Mouse (Mus musculus) erythroid progenitor cell, adult 5-6 weeks (primary cell): ENCODE measurements around the gene Lax1. TPM values are rescaled to one million over a fixed set of nuclear protein-coding genes. Genes with fewer than 3 reads are reported as not detected.

Experiments used
- ATAC-seq: replicated peaks from 2 replicates; pipeline ENCODE4 v1.8.0; 2016; ENCODE audit warnings: moderate number of reproducible peaks, mild to moderate bottlenecking, moderate TSS enrichment, inconsistent platforms; ENCODE audit not compliant: poor library complexity, low FRiP score, severe bottlenecking
- total RNA-seq, 2 experiments: library from RNA; stranded (forward) in 1 of 2; stranded (reverse) in 1 of 2; fragments of 150-400 nt in 1 of 2; fragments of 186-747, 209-891 nt in 1 of 2; gene quantifications; 2 replicates each; pipeline versions ENCODE4 v1.2.3 to v1.2.4; 2015 to 2017; ENCODE audit warnings: low replicate concordance in 2 of 2

Lax1 gene
- total RNA-seq, 2 experiments from 2014 or later: 1.8 TPM; not detected in 1

DNA sequence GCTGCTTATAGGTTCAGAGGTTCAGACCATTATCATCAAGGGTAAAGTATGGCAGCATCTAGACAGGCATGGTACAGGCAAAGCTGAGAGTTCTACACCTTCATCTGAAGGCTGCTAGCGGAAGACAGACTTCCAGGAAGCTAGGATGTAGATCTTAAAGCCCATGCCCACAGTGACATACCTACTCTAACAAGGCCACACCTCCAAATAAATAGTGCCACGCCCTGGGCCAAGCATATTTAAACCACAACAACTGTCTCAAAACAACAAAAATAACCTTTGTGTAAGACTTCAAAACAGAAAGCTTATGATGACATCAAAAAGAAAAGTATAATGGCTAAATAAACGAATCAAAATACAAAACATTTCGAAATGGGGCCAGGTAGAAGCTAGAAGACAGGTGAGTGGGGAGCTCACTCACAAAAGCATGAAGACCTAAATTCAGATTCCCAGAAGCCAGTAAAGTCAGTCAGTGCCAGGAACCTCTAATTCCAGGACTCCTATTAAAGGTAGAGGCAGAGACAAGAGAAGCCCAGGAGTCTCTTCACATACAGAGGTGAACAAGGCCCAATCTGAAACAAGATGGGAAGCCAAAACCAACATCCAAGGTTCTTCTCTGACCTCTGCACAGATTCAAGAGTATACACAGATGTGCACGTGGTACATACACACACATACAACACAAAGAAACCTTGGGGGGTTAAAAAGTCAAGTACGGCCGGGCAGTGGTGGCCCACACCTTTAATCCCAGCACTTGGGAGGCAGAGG, 39.4 kb downstream of the Lax1 start:
- no peak for ATAC-seq

DNA sequence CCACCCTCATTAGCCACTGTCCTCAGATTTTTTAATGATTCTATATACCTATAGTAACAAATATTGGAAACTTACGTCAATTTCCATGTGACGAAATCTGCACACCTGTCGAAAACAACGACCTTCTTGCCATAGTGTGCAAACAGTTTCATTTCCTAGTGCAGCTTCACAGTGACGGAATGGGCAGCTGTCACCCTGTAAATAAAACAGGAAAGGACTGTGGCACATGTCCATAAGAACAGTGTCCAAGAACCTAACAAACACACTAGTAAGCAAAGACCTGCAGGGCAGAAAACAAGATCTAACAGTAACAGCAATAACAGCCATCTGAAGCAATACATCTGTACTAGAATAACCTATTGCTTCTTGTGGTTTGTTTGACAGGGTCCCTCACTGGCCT, 44.3 kb downstream of the Lax1 start:
- no peak for ATAC-seq

DNA sequence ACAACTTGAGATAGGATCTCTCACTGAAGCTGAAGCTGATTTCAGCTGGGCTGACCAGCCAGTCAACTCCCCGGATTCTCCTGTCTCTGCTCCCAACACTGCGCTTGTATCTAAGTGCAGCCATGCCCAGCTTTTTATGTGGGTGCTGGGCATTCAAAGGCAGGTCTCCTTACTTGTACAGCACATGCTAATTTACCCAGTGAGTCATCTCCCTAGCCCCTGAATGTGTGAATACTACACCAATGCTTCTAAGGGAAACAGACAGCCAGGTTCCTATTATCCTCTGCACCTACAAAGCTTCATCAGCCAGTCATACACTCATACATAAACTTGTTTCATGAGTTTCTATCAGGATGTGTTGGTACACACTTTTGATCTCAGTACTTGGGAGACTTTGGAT, 48.7 kb downstream of the Lax1 start:
- ATAC-seq: no peak

DNA sequence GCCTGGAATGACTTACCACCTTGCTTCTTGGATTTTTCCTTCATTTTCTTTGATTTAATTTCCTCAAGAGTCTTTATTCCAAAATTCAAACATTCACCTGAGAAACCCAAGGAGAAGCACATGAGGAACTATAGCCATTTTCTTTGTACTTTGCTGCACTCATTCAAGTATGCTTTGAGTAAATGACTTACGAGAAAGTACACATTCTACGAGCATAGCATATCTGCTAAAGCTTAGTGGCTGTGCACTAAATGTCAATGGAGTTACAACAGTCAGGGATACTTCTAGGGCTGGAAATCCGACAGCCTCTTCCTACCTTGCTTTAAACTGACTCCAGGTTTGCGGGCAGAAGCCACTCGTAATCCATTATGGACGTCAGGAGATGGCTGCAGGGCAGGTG, 51.4 kb downstream of the Lax1 start:
- no peak for ATAC-seq

DNA sequence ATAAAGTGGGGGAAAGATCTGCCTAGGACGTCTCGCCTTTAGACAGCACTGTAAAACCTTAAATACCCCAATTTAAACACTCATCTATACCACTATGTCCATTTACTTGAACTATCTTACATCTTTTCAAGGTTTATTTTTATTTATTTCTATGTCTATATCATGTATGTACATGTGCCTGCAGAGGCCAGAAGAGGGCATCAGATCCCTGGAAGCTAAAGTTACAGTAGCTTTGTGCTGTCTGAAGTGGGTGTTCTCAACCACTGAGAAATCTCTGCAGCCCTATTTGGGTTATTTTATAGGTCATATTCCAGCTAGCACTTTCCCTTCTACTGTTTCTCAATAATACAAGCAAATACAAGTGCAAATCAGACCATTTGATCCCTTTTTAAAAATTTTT, 57.7 kb downstream of the Lax1 start:
- ATAC-seq: no peak

Other genes starting within 250 kb of the Lax1 start
- gene Snrpe, start 79.8 kb downstream of the Lax1 start, total RNA-seq (2015; ENCODE audit: low replicate concordance): 266 and 285 TPM in 2 replicates
- 123 and 292 TPM in 2 replicates for gene Snrpe, start 79.8 kb downstream of the Lax1 start, total RNA-seq (2017; ENCODE audit: low replicate concordance)
- 5.4 TPM in 1 of 2 replicates, not detected in the other for gene Zbed6, start 29.2 kb downstream of the Lax1 start, total RNA-seq (2015; ENCODE audit: low replicate concordance)
- gene Zbed6, start 29.2 kb downstream of the Lax1 start, total RNA-seq (2017; ENCODE audit: low replicate concordance): 25.3 and 36.0 TPM in 2 replicates
- 23.4 and 43.6 TPM in 2 replicates for gene Gm38394, start 28.8 kb downstream of the Lax1 start, total RNA-seq (2015; ENCODE audit: low replicate concordance)
- 9.1 and 22.3 TPM in 2 replicates for gene Gm38394, start 28.8 kb downstream of the Lax1 start, total RNA-seq (2017; ENCODE audit: low replicate concordance)
- gene Atp2b4, start 110.9 kb upstream of the Lax1 start, total RNA-seq (2015; ENCODE audit: low replicate concordance): 306 and 370 TPM in 2 replicates
- gene Atp2b4, start 110.9 kb upstream of the Lax1 start, total RNA-seq (2017; ENCODE audit: low replicate concordance): 354 and 490 TPM in 2 replicates
- gene Optc, start 217.9 kb upstream of the Lax1 start, total RNA-seq (2015; ENCODE audit: low replicate concordance): not detected in 2 replicates
- gene Optc, start 217.9 kb upstream of the Lax1 start, total RNA-seq (2017; ENCODE audit: low replicate concordance): not detected in 2 replicates
- gene Prelp, start 231.3 kb upstream of the Lax1 start, total RNA-seq (2015; ENCODE audit: low replicate concordance): 0.42 TPM in 1 of 2 replicates, not detected in the other
- 0.13 TPM in 1 of 2 replicates, not detected in the other for gene Prelp, start 231.3 kb upstream of the Lax1 start, total RNA-seq (2017; ENCODE audit: low replicate concordance)